Mouse (Mus musculus): Measurements from ENCODE around the gene Defb18. TPM values are rescaled to one million over a fixed set of nuclear protein-coding genes. Genes with fewer than 3 reads are reported as not detected.
"Not testable (repeated sequence)": the region's sequence is repeated elsewhere in the genome, so short reads cannot be mapped to it uniquely, and the experiment has no call there.

Gene Defb18
- total RNA-seq (2014; rRNA removed) (not detected in 2 replicates), polyA plus RNA-seq (2012; rRNA removed) (not detected in 2 replicates)

GRCm38 (mm10) chr1:18237343-18237742 lies at the start of gene Defb18:
TSS of gene Defb18 (minus strand) at chr1:18237443.
- no peak within 1 kb of the TSS for H3K27ac ChIP-seq (replicated peaks; ENCODE audit: insufficient read depth, low read depth, low read length)
- no peak within 1 kb of the TSS for H3K9ac ChIP-seq (ENCODE audit: low read depth, low read length)
- no peaks in the 10 kb centered on the region for H3K36me3 ChIP-seq (ENCODE audit: control insufficient read depth, insufficient read depth, low read length)
- H3K4me3 ChIP-seq (ENCODE audit: insufficient read depth, low read depth, low read length), result no peak within 1 kb of the TSS
- DNase-seq (ENCODE audit: extremely low read depth, low read depth, low spot score), result no peak
- H3K27me3 ChIP-seq (ENCODE audit: control insufficient read depth, insufficient read depth, low read length), result no peaks in the 10 kb centered on the region
- 55% methylated on average over 1 of the region's 1 CpGs for WGBS
- H3K4me1 ChIP-seq (ENCODE audit: control insufficient read depth, insufficient read depth, low read length), result no peaks in the 10 kb centered on the region
- TF ChIP-seq POLR2A (IDR thresholded peaks at IDR 0.05; ENCODE audit: extremely low read depth, insufficient read depth, low read length), result no peak
- no peak for TF ChIP-seq CTCF (IDR thresholded peaks at IDR 0.05; ENCODE audit: low read depth, low read length)
- H3K79me2 ChIP-seq (ENCODE audit: control insufficient read depth, insufficient read depth, low read length), result no peaks in the 10 kb centered on the region

GRCm38 (mm10) chr1:18271095-18271494 lies 33.9 kb upstream of the Defb18 start:
- 69% methylated on average over 4 of the region's 4 CpGs for WGBS
- no peaks in the 10 kb centered on the region for H3K27me3 ChIP-seq (ENCODE audit: control insufficient read depth, insufficient read depth, low read length)
- no peak for DNase-seq (ENCODE audit: extremely low read depth, low read depth, low spot score)
- no peaks in the 10 kb centered on the region for H3K79me2 ChIP-seq (ENCODE audit: control insufficient read depth, insufficient read depth, low read length)
- TF ChIP-seq CTCF (IDR thresholded peaks at IDR 0.05; ENCODE audit: low read depth, low read length) (no peak), POLR2A (IDR thresholded peaks at IDR 0.05; ENCODE audit: extremely low read depth, insufficient read depth, low read length) (no peak)
- no peaks in the 10 kb centered on the region for H3K36me3 ChIP-seq (ENCODE audit: control insufficient read depth, insufficient read depth, low read length)
- H3K27ac ChIP-seq (replicated peaks; ENCODE audit: insufficient read depth, low read depth, low read length), result no peak overlapping the region
- no peak overlapping the region for H3K9ac ChIP-seq (ENCODE audit: low read depth, low read length)
- no peak overlapping the region for H3K4me3 ChIP-seq (ENCODE audit: insufficient read depth, low read depth, low read length)
- H3K4me1 ChIP-seq (ENCODE audit: control insufficient read depth, insufficient read depth, low read length), result no peaks in the 10 kb centered on the region

DNA sequence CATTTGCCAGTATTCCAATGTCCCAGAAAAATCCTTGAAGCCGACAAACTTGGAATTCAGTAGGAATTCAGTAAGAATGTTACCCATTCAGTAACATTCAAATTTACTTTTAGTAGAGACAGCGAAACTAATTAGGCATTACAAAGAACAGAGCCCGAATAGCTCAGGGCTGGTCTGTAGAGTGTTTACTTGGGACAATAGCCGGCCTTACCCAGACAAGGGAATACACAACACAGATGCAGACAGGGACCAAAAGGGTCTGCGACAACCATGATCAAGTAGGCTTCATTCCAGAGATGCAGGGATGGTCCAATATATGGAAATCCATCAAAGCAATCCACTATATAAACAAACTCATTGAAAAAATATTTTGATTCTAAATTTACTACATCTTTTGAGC lies 31.6 kb upstream of the Defb18 start:
- no peaks in the 10 kb centered on the region for H3K36me3 ChIP-seq (ENCODE audit: control insufficient read depth, insufficient read depth, low read length)
- no peak for TF ChIP-seq POLR2A (IDR thresholded peaks at IDR 0.05; ENCODE audit: extremely low read depth, insufficient read depth, low read length)
- H3K27me3 ChIP-seq (ENCODE audit: control insufficient read depth, insufficient read depth, low read length), result no peaks in the 10 kb centered on the region
- H3K9ac ChIP-seq (ENCODE audit: low read depth, low read length), result no peak overlapping the region
- H3K4me1 ChIP-seq (ENCODE audit: control insufficient read depth, insufficient read depth, low read length), result no peaks in the 10 kb centered on the region
- H3K27ac ChIP-seq (replicated peaks; ENCODE audit: insufficient read depth, low read depth, low read length), result no peak overlapping the region
- 77% methylated on average over 5 of the region's 5 CpGs for WGBS
- DNase-seq (ENCODE audit: extremely low read depth, low read depth, low spot score), result no peak
- H3K79me2 ChIP-seq (ENCODE audit: control insufficient read depth, insufficient read depth, low read length), result no peaks in the 10 kb centered on the region
- no peak overlapping the region for H3K4me3 ChIP-seq (ENCODE audit: insufficient read depth, low read depth, low read length)

DNA sequence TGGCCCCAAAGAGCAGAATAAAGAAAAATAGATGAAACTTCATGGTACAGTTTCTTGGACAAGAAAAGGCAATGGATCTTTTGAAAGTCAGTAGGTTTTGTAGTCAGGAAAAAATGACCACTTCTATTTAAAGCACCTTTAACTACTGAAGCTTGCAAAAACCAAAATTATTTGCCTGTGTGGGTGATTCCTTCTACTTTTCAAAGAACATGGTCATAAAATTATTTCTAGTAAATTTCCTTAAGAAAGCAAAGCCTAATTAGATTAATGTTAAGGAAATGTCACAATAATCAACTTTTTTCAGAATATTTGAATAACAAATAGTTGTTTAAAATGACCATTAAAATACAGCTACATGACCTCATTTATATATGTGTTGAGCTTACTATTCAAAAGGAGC lies 27.8 kb upstream of the Defb18 start, which contains the start of gene Defb41:
Gene Defb41 (minus strand): TSS at position 101 of the 400 bp plus-strand sequence.
- Histone ChIP-seq H3K36me3 (ENCODE audit: control insufficient read depth, insufficient read depth, low read length) (no peaks in the 10 kb centered on the region), H3K79me2 (ENCODE audit: control insufficient read depth, insufficient read depth, low read length) (no peaks in the 10 kb centered on the region), H3K4me3 (ENCODE audit: insufficient read depth, low read depth, low read length) (no peak within 1 kb of the TSS), H3K27me3 (ENCODE audit: control insufficient read depth, insufficient read depth, low read length) (no peaks in the 10 kb centered on the region), H3K27ac (replicated peaks; ENCODE audit: insufficient read depth, low read depth, low read length) (no peak within 1 kb of the TSS), H3K9ac (ENCODE audit: low read depth, low read length) (no peak within 1 kb of the TSS), H3K4me1 (ENCODE audit: control insufficient read depth, insufficient read depth, low read length) (no peaks in the 10 kb centered on the region)
- no peak for DNase-seq (ENCODE audit: extremely low read depth, low read depth, low spot score)
- TF ChIP-seq CTCF (IDR thresholded peaks at IDR 0.05; ENCODE audit: low read depth, low read length) (no peak), POLR2A (IDR thresholded peaks at IDR 0.05; ENCODE audit: extremely low read depth, insufficient read depth, low read length) (no peak)

GRCm38 (mm10) chr1:18245801-18246580 lies 8.7 kb upstream of the Defb18 start:
- not testable (repeated sequence) for H3K9ac ChIP-seq (ENCODE audit: low read depth, low read length); H3K79me2 ChIP-seq (ENCODE audit: control insufficient read depth, insufficient read depth, low read length); H3K27me3 ChIP-seq (ENCODE audit: control insufficient read depth, insufficient read depth, low read length); H3K4me3 ChIP-seq (ENCODE audit: insufficient read depth, low read depth, low read length); DNase-seq (ENCODE audit: extremely low read depth, low read depth, low spot score); H3K36me3 ChIP-seq (ENCODE audit: control insufficient read depth, insufficient read depth, low read length); H3K4me1 ChIP-seq (ENCODE audit: control insufficient read depth, insufficient read depth, low read length); H3K27ac ChIP-seq (replicated peaks; ENCODE audit: insufficient read depth, low read depth, low read length)
- 86% methylated on average over 9 of the region's 9 CpGs for WGBS

- WGBS, result 16% methylated on average over 3 of the region's 3 CpGs
- no peak overlapping the region for H3K27ac ChIP-seq (replicated peaks; ENCODE audit: insufficient read depth, low read depth, low read length)
- no peaks in the 10 kb centered on the region for H3K36me3 ChIP-seq (ENCODE audit: control insufficient read depth, insufficient read depth, low read length)
- H3K4me1 ChIP-seq (ENCODE audit: control insufficient read depth, insufficient read depth, low read length), result no peaks in the 10 kb centered on the region
- no peaks in the 10 kb centered on the region for H3K79me2 ChIP-seq (ENCODE audit: control insufficient read depth, insufficient read depth, low read length)
- no peak for DNase-seq (ENCODE audit: extremely low read depth, low read depth, low spot score)
- no peak overlapping the region for H3K9ac ChIP-seq (ENCODE audit: low read depth, low read length)
- no peaks in the 10 kb centered on the region for H3K27me3 ChIP-seq (ENCODE audit: control insufficient read depth, insufficient read depth, low read length)
- no peak for TF ChIP-seq CTCF (IDR thresholded peaks at IDR 0.05; ENCODE audit: low read depth, low read length)
- no peak overlapping the region for H3K4me3 ChIP-seq (ENCODE audit: insufficient read depth, low read depth, low read length)
Observed at GRCm38 (mm10) chr1:18223385-18223945, 13.8 kb downstream of the Defb18 start.

Measured in liver, adult 2 months (tissue).